Mouse (Mus musculus): ENCODE measurements around the gene Ubash3a. TPM values are rescaled to one million over a fixed set of nuclear protein-coding genes. Genes with fewer than 3 reads are reported as not detected.

Gene Ubash3a
- polyA plus RNA-seq, 1 experiment from 2014 or later, result 0.38 TPM

DNA sequence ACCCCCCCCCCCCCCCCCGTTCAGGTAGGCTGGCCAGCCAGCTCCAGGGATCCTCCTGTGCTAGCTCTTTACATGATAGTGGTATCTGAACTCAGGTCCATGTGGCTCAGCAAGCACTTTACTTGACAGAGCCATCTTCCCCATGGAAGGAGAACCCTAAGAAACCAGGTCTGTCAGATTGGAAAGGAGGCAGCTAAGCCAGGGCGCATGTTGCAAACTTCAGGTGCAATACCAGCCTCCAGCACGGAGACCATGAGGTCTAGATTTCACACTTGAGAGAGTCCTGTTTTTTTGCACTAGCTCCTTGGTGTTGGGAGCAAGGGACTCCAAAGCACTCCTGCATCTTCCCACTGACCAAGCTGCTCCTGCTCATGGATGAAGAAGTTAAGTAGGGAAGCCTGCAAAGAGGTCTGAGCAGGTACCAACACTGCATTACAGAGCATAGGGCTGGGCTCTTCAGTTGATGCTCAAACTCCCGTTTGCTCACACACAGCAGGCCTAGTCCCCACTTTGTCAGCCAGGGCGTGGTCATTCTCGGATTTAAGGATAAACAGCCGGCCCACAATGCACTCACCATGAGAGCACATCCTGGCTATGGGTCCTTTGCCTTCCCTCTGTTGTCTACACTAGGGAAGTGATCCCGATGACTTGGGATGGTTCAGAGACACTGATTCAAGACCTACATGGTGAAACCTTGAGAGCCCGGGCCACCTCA, 68.7 kb downstream of the Ubash3a start:
- Histone ChIP-seq H3K4me2 (peak overlapping the region; percentile 68), H3K9ac (peak overlapping the region; percentile 57)

DNA sequence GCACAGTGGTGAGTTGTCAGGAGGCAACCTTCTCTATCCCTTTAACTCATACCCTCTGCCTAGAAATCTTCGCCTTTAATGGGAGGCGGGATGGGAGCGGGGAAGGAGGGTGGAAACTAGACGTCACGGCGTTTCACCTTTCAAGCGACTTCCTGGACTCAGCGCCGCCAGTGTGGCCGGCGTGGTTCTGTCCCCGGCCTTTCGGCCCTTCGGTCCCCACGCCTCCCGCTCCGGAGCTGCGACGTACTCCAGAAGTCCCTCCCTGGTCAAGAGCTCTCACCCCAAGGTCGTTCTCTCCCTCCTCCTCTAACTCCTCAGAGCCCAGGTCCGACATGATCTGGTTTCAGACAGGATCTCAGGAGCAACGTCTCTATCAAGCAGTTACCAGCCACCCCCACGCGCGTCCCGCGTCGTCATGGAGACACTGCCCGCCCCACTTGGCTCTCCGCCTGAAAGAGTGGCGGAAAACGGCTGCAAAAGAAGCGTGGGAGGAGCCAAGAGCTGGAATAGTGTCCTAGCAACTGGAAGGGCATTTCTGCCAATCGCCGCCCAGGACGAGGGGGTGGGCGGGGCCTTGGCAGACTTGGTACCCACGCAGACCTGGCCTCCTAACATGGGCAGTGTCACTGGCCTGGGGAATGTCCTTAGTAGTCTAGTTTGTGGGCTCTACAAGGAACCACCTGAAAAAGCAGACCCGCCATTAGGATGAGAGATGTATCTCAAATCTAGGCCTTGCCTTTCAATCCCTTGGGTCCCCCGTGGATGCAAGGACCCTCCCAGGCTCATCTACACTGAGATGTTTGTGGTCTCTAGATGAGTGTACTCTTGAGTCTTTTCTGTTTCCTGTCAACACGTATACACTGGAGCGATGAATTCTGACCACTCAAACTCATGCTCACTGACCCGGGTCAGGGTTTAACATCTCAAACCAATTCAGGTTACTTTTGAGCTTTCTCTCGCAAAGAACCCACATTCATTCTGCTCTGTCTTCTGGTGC, 69.5 kb downstream of the Ubash3a start, which contains the start of gene Rsph1:
Gene Rsph1, minus strand, starts transcription at position 462 of the 997 bp plus-strand sequence.
- Histone ChIP-seq H3K4me2 (peak within 1 kb of the TSS; percentile 68), H3K27ac (no peak within 1 kb of the TSS), H3K9me3 (no peaks in the 10 kb centered on the region), H3K4me1 (replicated peaks) (peaks cover 15% of the 10 kb centered on the region), H3K4me3 (peak within 1 kb of the TSS; percentile 42), H3K9ac (peak within 1 kb of the TSS; percentile 57), H3K27me3 (no peaks in the 10 kb centered on the region), H3K36me3 (no peaks in the 10 kb centered on the region)
- ATAC-seq (ENCODE audit: low FRiP score), result peak; percentile 95
- WGBS, result 10% methylated on average over 44 of the region's 44 CpGs

More for the DNA sequence above, 68.7 kb downstream of the Ubash3a start:
- Histone ChIP-seq H3K27ac (no peak overlapping the region), H3K4me3 (peak overlapping the region; percentile 42), H3K27me3 (no peaks in the 10 kb centered on the region), H3K9me3 (no peaks in the 10 kb centered on the region), H3K4me1 (replicated peaks) (peaks cover 15% of the 10 kb centered on the region), H3K36me3 (no peaks in the 10 kb centered on the region)
- ATAC-seq (ENCODE audit: low FRiP score), result peak; percentile 12; the same call in 1 of the 2 replicates
- WGBS, result 31% methylated on average over 9 of the region's 9 CpGs

DNA sequence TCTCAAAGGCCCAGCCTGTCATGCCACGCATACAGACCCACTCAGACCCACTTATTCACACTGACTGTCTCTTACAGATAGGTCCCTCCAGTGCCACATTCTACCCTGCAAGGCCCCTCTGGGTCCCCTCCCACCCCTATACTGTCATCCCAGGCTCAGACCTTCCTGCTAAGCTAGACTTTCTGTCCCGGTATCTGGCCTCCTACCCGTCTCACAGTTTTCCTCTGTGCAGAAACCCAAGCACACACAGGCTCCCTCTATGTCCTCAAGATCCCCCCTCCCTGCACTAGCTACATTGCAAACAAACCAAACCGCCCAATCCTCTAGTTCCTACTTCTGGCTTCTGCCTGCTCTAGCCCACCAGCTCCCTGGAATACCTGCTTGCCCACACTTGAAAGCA, 70.3 kb downstream of the Ubash3a start:
- H3K36me3 ChIP-seq, result no peaks in the 10 kb centered on the region
- peaks cover 21% of the 10 kb centered on the region for H3K4me1 ChIP-seq (replicated peaks)
- no peak overlapping the region for H3K4me2 ChIP-seq
- H3K27me3 ChIP-seq, result no peaks in the 10 kb centered on the region
- H3K9me3 ChIP-seq, result no peaks in the 10 kb centered on the region
- H3K4me3 ChIP-seq, result no peak overlapping the region
- peak; percentile 22 for ATAC-seq (ENCODE audit: low FRiP score)
- no peak overlapping the region for H3K9ac ChIP-seq
- WGBS, result 79% methylated on average over 4 of the region's 4 CpGs
- no peak overlapping the region for H3K27ac ChIP-seq

DNA sequence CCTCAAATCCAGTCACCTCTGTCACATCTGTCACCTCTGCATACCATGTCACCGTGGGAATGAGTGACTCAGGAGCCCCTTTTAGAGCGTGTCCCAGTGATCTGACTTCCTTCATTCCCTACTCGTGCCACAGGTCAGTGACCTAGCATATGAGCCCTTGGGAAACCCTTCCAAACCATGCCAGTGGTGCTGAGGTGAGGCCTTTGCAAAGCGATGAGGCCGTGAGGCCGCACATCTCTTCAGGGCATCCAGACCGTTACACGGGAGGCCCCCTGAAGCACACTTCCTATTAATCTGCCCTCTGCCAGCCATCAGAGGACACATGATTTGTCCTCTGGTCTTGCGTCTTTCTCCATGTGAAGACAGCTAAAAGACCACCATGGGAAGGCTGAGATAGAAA, 71.9 kb downstream of the Ubash3a start:
- H3K36me3 ChIP-seq, result no peaks in the 10 kb centered on the region
- WGBS, result 79% methylated on average over 9 of the region's 9 CpGs
- no peaks in the 10 kb centered on the region for H3K9me3 ChIP-seq
- H3K27me3 ChIP-seq, result no peaks in the 10 kb centered on the region
- no peak overlapping the region for H3K4me2 ChIP-seq
- H3K27ac ChIP-seq, result no peak overlapping the region
- H3K9ac ChIP-seq, result no peak overlapping the region
- peaks cover 22% of the 10 kb centered on the region for H3K4me1 ChIP-seq (replicated peaks)
- H3K4me3 ChIP-seq, result no peak overlapping the region
- ATAC-seq (ENCODE audit: low FRiP score), result no peak

DNA sequence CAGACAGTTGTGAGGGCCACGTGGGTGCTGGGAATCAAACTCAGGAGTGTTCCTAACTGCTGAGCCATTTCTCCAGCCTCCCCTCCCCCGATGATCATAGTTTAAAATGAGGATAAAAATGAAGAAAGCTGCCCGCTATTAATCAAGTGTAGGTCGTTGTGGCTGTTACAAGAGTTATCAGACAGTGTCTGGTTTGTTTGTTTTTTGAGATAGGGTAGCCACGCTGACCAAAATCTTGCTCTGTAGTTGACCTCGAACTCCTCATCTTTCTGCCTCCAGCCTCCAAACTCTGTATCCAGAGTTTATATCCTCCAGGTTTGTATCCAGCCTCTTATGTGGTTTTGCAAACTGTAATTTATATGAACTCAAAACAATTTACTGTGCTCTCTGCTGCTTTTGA, 72.6 kb downstream of the Ubash3a start:
- no peaks in the 10 kb centered on the region for H3K27me3 ChIP-seq
- no peak overlapping the region for H3K4me3 ChIP-seq
- WGBS, result 87% methylated on average over 6 of the region's 6 CpGs
- H3K4me2 ChIP-seq, result no peak overlapping the region
- H3K9ac ChIP-seq, result no peak overlapping the region
- no peaks in the 10 kb centered on the region for H3K36me3 ChIP-seq
- no peak overlapping the region for H3K27ac ChIP-seq
- H3K9me3 ChIP-seq, result no peaks in the 10 kb centered on the region
- peaks cover 22% of the 10 kb centered on the region for H3K4me1 ChIP-seq (replicated peaks)
- no peak for ATAC-seq (ENCODE audit: low FRiP score)

GRCm38 (mm10) chr17:31281830-31282686, 74.4 kb downstream of the Ubash3a start:
- H3K27ac ChIP-seq, result no peak overlapping the region
- no peak overlapping the region for H3K9ac ChIP-seq
- no peak for ATAC-seq (ENCODE audit: low FRiP score)
- H3K4me2 ChIP-seq, result peak overlapping the region; percentile 9; the same call in 1 of the 2 replicates
- 42% methylated on average over 19 of the region's 19 CpGs for WGBS
- H3K27me3 ChIP-seq, result no peaks in the 10 kb centered on the region
- H3K36me3 ChIP-seq, result no peaks in the 10 kb centered on the region
- peaks cover 14% of the 10 kb centered on the region for H3K4me1 ChIP-seq (replicated peaks)
- no peaks in the 10 kb centered on the region for H3K9me3 ChIP-seq
- no peak overlapping the region for H3K4me3 ChIP-seq

DNA sequence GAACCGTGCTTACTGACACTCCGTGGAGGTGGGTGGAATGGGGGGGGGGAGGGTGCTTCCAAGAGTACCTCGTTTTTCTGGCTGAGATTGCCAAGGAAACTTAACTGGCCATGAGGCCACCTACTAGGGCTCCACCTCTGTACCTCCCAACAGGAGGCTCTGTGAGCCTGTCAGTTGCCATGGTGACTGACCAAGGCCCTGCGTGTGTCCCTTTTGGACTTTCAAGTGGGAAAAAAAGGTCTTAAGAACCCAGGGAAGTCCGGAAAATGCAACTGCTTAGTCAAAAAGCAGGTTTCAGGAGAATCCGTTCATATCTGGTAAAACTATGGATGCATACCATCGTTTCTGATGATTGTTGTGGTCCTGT, 75.0 kb downstream of the Ubash3a start:
- no peak overlapping the region for H3K9ac ChIP-seq
- H3K27me3 ChIP-seq, result no peaks in the 10 kb centered on the region
- no peaks in the 10 kb centered on the region for H3K36me3 ChIP-seq
- WGBS, result 11% methylated on average over 7 of the region's 7 CpGs
- no peak overlapping the region for H3K4me3 ChIP-seq
- H3K4me1 ChIP-seq (replicated peaks), result peaks cover 10% of the 10 kb centered on the region
- peak overlapping the region; percentile 9; the same call in 1 of the 2 replicates for H3K4me2 ChIP-seq
- H3K27ac ChIP-seq, result no peak overlapping the region
- H3K9me3 ChIP-seq, result no peaks in the 10 kb centered on the region
- no peak for ATAC-seq (ENCODE audit: low FRiP score)

DNA sequence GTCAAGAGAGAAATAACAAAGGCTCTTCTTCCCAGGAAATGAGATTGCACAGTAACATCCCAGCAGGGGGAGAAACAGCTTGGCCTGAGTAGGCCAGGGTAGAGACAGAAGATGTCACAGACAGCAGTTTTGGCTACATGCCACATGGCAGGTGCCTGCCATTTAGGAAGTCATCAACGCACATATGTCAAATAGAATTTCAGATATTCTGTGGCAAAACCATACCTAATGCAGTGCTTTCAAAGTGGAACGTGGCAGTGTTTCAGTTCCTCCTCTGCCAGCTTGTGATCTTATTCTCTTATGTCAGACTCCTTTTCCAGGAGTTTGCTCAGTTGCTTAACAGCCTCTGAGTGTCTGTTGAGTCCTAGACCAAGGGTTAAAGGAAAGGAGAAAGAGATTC, 78.2 kb downstream of the Ubash3a start:
- Histone ChIP-seq H3K27me3 (no peaks in the 10 kb centered on the region), H3K36me3 (no peaks in the 10 kb centered on the region), H3K4me3 (no peak overlapping the region), H3K4me1 (replicated peaks) (peaks cover 9% of the 10 kb centered on the region), H3K27ac (no peak overlapping the region), H3K4me2 (no peak overlapping the region), H3K9ac (no peak overlapping the region), H3K9me3 (no peaks in the 10 kb centered on the region)
- 72% methylated on average over 2 of the region's 2 CpGs for WGBS
- ATAC-seq (ENCODE audit: low FRiP score), result no peak

DNA sequence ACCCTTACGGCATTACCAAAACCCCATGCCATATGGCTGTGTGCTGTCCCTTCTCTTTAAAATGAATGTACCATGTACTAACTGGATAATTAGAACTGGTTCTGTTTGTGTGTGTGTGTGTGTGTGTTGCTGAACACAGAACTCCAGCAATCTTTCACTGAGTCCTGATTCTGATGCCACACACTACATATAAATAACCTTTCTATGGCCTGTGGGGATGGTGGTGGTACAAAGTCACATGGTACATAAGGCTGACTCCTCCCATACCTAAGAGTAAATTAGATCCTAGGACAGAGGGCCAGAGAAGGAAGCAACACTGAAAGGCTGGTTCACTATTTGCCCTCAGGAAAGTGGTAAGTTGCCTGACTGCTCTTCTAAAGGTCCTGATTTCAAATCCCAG, 78.8 kb downstream of the Ubash3a start, which contains the start of gene Slc37a1:
Gene Slc37a1, plus strand, starts transcription at position 301 of the 400 bp plus-strand sequence.
- WGBS, result 86% methylated on average over 1 of the region's 1 CpGs
- Histone ChIP-seq H3K4me2 (no peak within 1 kb of the TSS), H3K9ac (no peak within 1 kb of the TSS), H3K4me1 (replicated peaks) (peaks cover 9% of the 10 kb centered on the region), H3K9me3 (no peaks in the 10 kb centered on the region), H3K36me3 (no peaks in the 10 kb centered on the region), H3K27me3 (no peaks in the 10 kb centered on the region), H3K4me3 (no peak within 1 kb of the TSS), H3K27ac (no peak within 1 kb of the TSS)
- no peak for ATAC-seq (ENCODE audit: low FRiP score)

DNA sequence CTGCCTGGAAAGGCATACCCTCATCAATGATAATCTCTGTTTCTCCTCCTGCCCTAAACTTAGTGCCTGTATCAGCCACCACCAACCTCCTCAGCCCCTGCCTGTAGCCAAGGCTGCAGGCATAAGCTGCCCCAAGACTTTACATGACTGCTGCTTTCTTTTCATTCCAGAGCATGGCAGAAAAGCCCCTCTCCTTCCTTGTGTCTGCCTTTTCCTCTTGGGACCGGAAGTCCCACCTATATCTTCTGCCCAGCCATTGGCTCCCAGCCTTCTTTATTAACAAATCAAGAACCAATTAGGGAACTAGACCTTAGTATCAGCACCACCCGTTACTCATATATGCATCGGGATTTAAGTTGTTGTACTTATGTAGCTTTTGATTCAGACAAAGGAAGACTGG, 79.5 kb downstream of the Ubash3a start:
- Histone ChIP-seq H3K9ac (no peak overlapping the region), H3K9me3 (no peaks in the 10 kb centered on the region), H3K27me3 (no peaks in the 10 kb centered on the region), H3K4me1 (replicated peaks) (peaks cover 9% of the 10 kb centered on the region), H3K4me3 (no peak overlapping the region), H3K27ac (no peak overlapping the region), H3K36me3 (no peaks in the 10 kb centered on the region), H3K4me2 (no peak overlapping the region)
- 89% methylated on average over 3 of the region's 3 CpGs for WGBS
- no peak for ATAC-seq (ENCODE audit: low FRiP score)

DNA sequence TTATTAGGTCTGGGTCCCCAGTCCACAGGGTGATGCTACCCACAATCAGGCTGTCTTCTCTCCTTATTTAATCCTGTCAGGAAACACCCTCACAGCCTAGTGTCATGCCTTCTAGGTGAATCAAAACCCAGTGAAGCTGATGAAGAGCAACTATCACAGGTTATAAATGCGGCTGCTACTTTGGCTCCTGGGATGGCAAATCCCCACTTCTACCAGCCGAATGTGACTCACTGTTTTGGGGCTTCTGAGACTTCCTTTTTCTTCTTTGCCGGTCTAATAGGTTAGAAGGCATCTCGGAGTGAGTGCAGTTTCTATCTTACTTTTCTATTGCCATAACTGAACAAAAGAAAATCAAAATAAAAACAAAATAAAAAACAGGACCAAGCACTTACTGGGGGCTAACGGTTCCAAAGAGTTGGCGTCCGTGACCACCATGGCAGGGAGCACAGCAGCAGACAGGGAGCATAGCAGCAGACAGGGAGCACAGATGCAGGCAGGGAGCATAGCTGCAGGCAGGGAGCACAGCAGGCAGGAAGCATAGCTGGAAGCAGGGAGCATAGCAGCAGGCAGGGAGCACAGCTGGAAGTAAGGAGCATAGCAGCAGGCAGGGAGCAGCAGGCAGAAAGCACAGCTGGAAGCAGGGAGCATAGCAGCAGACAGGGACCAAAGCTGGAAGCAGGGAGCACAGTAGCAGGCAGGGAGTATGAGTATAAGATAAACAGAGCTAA, 81.5 kb downstream of the Ubash3a start:
- no peak for ATAC-seq (ENCODE audit: low FRiP score)
- no peak overlapping the region for H3K9ac ChIP-seq
- WGBS, result 64% methylated on average over 7 of the region's 7 CpGs
- H3K36me3 ChIP-seq, result no peaks in the 10 kb centered on the region
- H3K4me2 ChIP-seq, result no peak overlapping the region
- no peaks in the 10 kb centered on the region for H3K27me3 ChIP-seq
- H3K27ac ChIP-seq, result no peak overlapping the region
- H3K9me3 ChIP-seq, result no peaks in the 10 kb centered on the region
- 0 out of 2 replicates have a peak, but pooled peaks cover 2% of the 10 kb centered on the region for H3K4me1 ChIP-seq (replicated peaks)
- no peak overlapping the region for H3K4me3 ChIP-seq

Measured in hindbrain, embryonic 13.5 days (tissue).